Mouse (Mus musculus) liver (tissue): ENCODE data around the gene Rabl3.

Source experiments
- DNase-seq: peaks from one replicate; pipeline ENCODE4 v3.0.0-alpha.2; 2020; ENCODE audit warnings: mixed read lengths

The Rabl3 gene

GRCm38 (mm10) chr16:37603431-37603830, 63.7 kb downstream of the Rabl3 start:
- DNase-seq = no peak

GRCm38 (mm10) chr16:37604243-37604642, 64.6 kb downstream of the Rabl3 start:
- DNase-seq = no peak

- no peak for DNase-seq
Measured at GRCm38 (mm10) chr16:37610333-37610732, 70.6 kb downstream of the Rabl3 start.

GRCm38 (mm10) chr16:37611072-37611471, 71.4 kb downstream of the Rabl3 start:
- no peak for DNase-seq

DNA sequence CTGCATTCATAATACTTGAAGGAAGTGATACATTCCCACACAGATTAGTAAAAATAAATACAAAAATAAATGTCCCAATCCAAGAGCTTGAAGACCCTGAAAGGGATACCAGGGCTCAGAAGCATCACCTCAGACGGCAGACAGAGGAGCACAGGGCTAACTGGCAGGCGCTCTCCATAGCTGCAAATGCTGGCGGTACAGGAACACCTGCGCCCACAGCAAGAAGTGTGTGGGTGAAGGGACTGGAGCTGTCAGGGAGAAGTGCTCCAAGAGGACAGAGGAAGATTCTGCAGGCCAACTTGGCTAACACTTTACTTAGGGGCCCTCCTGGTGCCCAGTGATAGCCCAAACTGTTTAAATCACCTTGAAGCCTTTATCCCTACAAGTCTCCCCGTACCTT, 72.3 kb downstream of the Rabl3 start:
- no peak for DNase-seq

GRCm38 (mm10) chr16:37614540-37614939, 74.9 kb downstream of the Rabl3 start:
- DNase-seq = no peak

- DNase-seq = no peak
Measured at GRCm38 (mm10) chr16:37615429-37615828, 75.7 kb downstream of the Rabl3 start.

DNA sequence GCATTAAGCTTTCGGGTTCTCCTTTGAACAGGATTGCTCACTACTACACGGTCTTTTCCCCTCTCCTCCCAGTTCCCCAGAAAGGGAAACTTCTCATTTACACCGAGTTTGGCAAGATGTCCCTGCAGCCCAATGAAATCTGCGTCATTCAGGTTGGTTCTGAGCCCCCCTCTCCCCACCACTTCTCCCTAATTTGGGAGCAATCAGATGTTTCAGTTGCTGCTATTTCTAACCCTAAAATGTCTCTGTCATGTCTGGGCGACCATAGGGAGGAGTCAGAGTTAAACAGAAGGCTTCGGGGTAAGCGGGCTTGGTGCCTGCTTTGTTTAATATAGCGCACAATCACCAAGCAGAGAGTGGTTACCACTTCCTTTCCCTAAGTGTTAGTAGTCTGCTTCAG, 76.4 kb downstream of the Rabl3 start:
- DNase-seq = no peak

GRCm38 (mm10) chr16:37617695-37618094, 78.0 kb downstream of the Rabl3 start:
- no peak for DNase-seq
